Mouse (Mus musculus) forebrain, embryonic 15.5 days (tissue): ENCODE data around the gene Wdr49. TPM values are rescaled to one million over a fixed set of nuclear protein-coding genes. Genes with fewer than 3 reads are reported as not detected.
A peak's percentile ranks its signal among the peaks of the same experiment; 100 is the strongest.

Experiments
- ATAC-seq: fragments of 200-750 bp; cut with Nextera tagmentation; replicated peaks from 2 replicates; pipeline ENCODE4 v1.8.0; 2017; ENCODE audit warnings: mild to moderate bottlenecking, moderate TSS enrichment, moderate library complexity
- H3K27ac ChIP-seq: fragments of 300-500 bp; sonication (generic); replicated peaks from 2 replicates; pipeline ENCODE4 v1.5.1; 2015; ENCODE audit warnings: mild to moderate bottlenecking, inconsistent platforms
- H3K27me3 ChIP-seq: fragments of 300-500 bp; sonication (generic); 2 replicates; pipeline ENCODE4 v1.6.1; 2015; ENCODE audit warnings: inconsistent platforms
- H3K36me3 ChIP-seq: fragments of 300-500 bp; sonication (generic); 2 replicates; pipeline ENCODE4 v1.6.1; 2015; ENCODE audit warnings: mild to moderate bottlenecking, inconsistent platforms
- H3K4me1 ChIP-seq: fragments of 300-500 bp; sonication (generic); 2 replicates; pipeline ENCODE4 v1.6.1; 2015; ENCODE audit warnings: inconsistent platforms
- H3K4me2 ChIP-seq: fragments of 300-500 bp; sonication (generic); replicated peaks from 2 replicates; pipeline ENCODE4 v1.6.1; 2015; ENCODE audit warnings: mild to moderate bottlenecking, inconsistent platforms
- H3K4me3 ChIP-seq: fragments of 300-500 bp; sonication (generic); 2 replicates; pipeline ENCODE4 v1.5.1; 2015; ENCODE audit warnings: mild to moderate bottlenecking, inconsistent platforms
- H3K9ac ChIP-seq: fragments of 300-500 bp; sonication (generic); replicated peaks from 2 replicates; pipeline ENCODE4 v1.6.1; 2015; ENCODE audit warnings: mild to moderate bottlenecking, inconsistent platforms
- H3K9me3 ChIP-seq: fragments of 300-500 bp; sonication (generic); 2 replicates; pipeline ENCODE4 v1.6.1; 2016; ENCODE audit warnings: inconsistent platforms
- WGBS: fragments of 180-500 bp; shearing (Covaris S2); methylation state at CpG from one replicate; pipeline ENCODE4 v1.1.7; 2015; ENCODE audit warnings: mixed read lengths; 5-methylcytosine and 5-hydroxymethylcytosine counted together
- polyA plus RNA-seq: library from polyadenylated mRNA; unstranded; fragments of >200 nt; fragmentation: Nextera tagmentation; extraction: Ambion mirVana; gene quantifications from 2 replicates; pipeline ENCODE4 v1.2.1, GENCODE M21; 2015

Gene Wdr49
- polyA plus RNA-seq = not detected in 2 replicates

DNA sequence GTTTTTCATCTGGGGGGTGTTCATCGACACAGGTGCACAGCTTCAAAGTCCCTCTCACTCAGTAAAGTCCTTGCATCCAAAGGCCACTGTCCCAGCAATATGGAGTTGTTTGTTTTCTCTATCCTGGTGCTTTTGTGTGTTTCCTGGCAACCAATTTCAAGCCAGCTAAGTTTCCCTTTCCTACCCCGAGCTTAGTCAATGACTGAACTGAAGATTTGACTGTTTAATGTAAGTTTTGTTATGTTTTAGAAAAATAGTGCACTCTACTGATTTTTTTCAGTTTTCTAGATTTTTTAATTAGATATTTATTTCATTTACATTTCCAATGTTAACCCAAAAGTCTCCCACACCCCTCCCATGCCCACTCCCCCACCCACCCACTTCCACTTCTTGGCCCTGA, at the start of gene Wdr49:
TSS of gene Wdr49 (minus strand) at position 101 of the 400 bp plus-strand sequence.
- Histone ChIP-seq H3K27ac (no peak within 1 kb of the TSS), H3K9me3 (no peaks in the 10 kb centered on the region), H3K4me2 (no peak within 1 kb of the TSS), H3K4me1 (no peaks in the 10 kb centered on the region), H3K9ac (no peak within 1 kb of the TSS), H3K36me3 (no peaks in the 10 kb centered on the region), H3K27me3 (no peaks in the 10 kb centered on the region), H3K4me3 (no peak within 1 kb of the TSS)
- no peak for ATAC-seq
- WGBS = 31% methylated on average over 2 of the region's 2 CpGs

DNA sequence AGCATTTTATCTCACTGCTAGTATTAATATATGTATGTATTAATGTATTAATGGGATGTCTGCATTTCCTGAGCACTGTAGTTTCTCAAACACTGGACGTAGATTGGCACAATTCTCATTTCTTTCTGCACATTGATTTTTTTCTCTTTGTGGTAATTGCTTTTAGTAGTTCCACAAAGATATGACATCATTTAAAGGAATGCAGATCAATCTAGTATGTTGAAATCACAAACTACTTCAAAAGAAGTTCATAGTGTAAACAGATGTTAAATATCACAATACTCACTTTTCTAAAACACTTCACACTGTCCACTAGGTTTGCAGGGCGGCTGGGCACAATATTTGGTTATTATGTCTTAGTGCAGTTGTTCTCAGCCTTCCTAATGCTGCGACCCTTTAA, 49.1 kb upstream of the Wdr49 start:
- Histone ChIP-seq H3K36me3 (peaks cover 14% of the 10 kb centered on the region; the same call in 1 of the 2 replicates), H3K4me2 (no peak overlapping the region), H3K4me3 (no peak overlapping the region), H3K4me1 (no peaks in the 10 kb centered on the region), H3K9me3 (no peaks in the 10 kb centered on the region), H3K9ac (no peak overlapping the region), H3K27ac (no peak overlapping the region), H3K27me3 (no peaks in the 10 kb centered on the region)
- ATAC-seq = no peak
- WGBS = 87% methylated on average over 3 of the region's 3 CpGs

DNA sequence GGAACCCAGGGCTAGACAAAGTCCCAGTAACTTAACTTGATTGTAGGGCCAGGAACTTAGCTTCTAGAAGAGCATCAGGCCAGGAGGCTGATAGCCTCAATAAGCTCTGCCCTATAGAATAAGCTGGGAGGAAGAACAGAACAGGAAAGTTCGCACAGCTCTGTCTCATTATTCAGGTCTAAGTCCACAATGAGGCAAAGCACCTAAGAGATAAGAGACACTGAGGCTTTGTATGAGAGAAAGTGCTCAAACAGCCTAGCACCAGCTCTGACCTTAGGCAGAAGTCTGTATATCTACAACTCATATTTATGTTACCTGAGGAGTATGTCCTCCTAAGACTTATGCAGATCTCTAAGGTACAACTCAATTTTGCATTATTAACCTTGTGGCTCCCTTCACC, 40.6 kb upstream of the Wdr49 start:
- ATAC-seq = no peak
- Histone ChIP-seq H3K4me1 (0 out of 2 replicates have a peak, but pooled peaks cover 6% of the 10 kb centered on the region), H3K27me3 (no peaks in the 10 kb centered on the region), H3K4me2 (no peak overlapping the region), H3K9ac (no peak overlapping the region), H3K4me3 (no peak overlapping the region), H3K27ac (no peak overlapping the region), H3K36me3 (peaks cover 23% of the 10 kb centered on the region), H3K9me3 (no peaks in the 10 kb centered on the region)
- 93% methylated on average over 1 of the region's 1 CpGs for WGBS

DNA sequence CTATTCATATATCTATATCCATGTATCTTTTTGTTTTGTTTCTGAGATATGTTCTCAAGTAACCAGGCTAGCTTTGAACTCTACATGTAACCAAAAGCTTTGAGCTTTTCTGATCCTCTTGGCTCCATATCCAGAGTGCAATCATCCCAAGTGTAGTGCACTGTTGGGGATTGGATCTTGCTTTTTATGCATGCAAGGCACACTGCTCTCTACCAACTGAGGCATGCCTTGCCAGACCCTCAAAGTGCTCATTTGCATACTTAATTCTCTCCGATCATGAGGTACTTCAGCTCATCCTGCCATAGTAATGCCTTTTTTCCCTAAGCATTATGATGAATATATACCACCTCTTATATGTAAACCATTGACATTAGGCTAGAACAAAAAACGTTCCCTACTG, 39.4 kb upstream of the Wdr49 start:
- H3K27me3 ChIP-seq = no peaks in the 10 kb centered on the region
- no peak for ATAC-seq
- no peaks in the 10 kb centered on the region for H3K9me3 ChIP-seq
- no peak overlapping the region for H3K9ac ChIP-seq
- H3K4me2 ChIP-seq = no peak overlapping the region
- WGBS = 53% methylated on average over 2 of the region's 2 CpGs
- H3K27ac ChIP-seq = no peak overlapping the region
- peaks cover 15% of the 10 kb centered on the region for H3K36me3 ChIP-seq
- H3K4me3 ChIP-seq = no peak overlapping the region
- H3K4me1 ChIP-seq = 0 out of 2 replicates have a peak, but pooled peaks cover 6% of the 10 kb centered on the region

DNA sequence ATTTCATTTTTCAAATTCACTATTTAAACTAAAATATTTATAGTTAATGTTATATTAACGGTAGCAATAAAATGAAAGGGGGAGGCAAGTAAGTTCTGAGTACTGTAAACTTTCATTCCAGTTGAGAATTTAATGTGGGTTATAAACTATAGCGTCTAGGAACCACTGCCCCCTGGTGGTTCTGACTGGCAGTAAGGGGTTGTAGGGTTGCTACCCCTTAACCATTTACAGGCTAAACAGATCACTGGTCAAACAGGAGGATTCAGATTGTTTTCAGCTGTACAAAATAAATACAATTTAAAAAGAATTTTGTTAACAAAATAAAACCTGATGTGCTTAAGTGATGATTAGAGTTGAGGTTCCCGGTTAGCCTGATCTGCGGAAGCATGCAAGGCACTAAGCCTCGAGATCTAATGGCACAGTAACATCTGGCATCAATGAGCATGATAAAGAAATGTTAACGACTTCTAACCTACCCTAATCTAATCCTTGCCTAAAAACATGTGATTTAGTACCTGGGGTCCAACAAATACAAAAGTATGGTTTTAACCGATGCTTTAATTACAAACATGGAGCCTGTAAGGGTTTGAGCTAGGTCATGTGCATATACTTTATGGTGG, 35.8 kb upstream of the Wdr49 start:
- ATAC-seq = no peak
- no peaks in the 10 kb centered on the region for H3K9me3 ChIP-seq
- H3K4me3 ChIP-seq = no peak overlapping the region
- no peak overlapping the region for H3K9ac ChIP-seq
- 78% methylated on average over 7 of the region's 7 CpGs for WGBS
- no peak overlapping the region for H3K4me2 ChIP-seq
- no peak overlapping the region for H3K27ac ChIP-seq
- H3K4me1 ChIP-seq = 0 out of 2 replicates have a peak, but pooled peaks cover 6% of the 10 kb centered on the region
- peaks cover 19% of the 10 kb centered on the region for H3K36me3 ChIP-seq
- H3K27me3 ChIP-seq = no peaks in the 10 kb centered on the region

DNA sequence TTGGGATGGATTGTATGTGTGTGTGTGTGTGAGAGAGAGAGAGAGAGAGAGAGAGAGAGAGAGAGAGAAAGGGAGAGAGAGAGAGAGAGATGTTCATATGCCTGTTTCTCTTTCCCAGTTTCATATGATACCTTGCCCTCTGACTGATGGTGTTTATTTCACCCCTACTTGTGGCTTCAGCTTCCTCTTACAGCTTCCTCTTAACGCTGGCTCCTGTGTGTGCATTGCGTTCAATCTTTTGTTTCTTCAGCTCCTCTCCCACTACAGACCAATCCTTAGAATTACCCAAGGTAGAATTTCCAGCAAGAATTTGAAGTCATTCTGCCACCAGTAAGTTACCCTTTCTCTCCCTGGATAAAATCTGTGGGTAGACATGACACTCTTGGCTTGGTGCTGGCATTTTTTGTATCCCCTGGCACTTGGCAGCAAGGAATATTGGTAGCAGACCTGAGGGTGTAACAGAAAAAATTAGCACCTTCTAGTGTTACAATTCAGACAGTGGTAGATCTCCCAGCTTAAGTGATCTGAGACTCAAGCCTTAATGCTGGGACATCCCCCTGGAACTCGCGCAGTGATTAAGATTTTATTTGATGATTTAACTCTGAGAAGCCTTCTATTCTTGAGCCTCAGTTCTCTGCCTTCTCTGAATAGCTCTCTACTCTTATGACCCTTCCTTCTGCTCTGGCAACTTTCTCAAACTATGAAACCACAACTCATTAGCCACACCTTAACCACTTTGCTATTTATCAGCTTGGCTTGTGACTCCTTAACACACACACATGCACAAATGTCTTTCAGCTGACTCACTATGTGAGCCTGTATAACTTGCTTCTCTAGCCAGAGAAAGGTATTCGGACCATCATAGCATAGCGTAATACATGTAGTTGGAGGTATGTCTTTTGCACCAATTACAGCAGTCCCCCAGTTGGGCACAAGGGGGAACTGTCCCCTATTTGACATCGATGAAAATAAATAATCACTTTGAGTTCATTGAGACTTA, 17.3 kb upstream of the Wdr49 start:
- 89% methylated on average over 7 of the region's 7 CpGs for WGBS
- H3K4me3 ChIP-seq = no peak overlapping the region

DNA sequence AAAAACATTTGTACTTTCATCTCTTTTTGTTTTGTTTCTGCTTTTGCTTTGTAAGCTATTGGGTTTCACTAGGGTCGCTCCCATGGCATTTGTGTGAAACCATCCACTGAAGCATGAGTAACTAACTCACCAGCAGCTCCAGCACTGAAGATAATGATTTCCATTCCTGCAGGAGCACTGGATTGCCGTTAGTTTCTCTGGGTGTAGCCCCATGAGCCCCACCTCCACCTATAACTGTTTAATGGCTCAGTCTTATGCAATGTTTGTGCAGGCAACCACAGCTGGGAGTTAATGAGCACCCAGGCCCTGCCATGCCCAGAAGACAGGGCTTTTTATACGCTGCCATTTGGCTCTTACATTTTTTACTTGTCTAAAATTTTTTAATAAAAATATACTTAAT, 11.0 kb upstream of the Wdr49 start:
- H3K27me3 ChIP-seq = no peaks in the 10 kb centered on the region
- 46% methylated on average over 3 of the region's 3 CpGs for WGBS
- no peaks in the 10 kb centered on the region for H3K9me3 ChIP-seq
- ATAC-seq = no peak
- H3K4me1 ChIP-seq = no peaks in the 10 kb centered on the region
- no peak overlapping the region for H3K4me3 ChIP-seq
- no peaks in the 10 kb centered on the region for H3K36me3 ChIP-seq
- no peak overlapping the region for H3K27ac ChIP-seq
- no peak overlapping the region for H3K9ac ChIP-seq
- H3K4me2 ChIP-seq = no peak overlapping the region

More for the DNA sequence above, 17.3 kb upstream of the Wdr49 start:
- Histone ChIP-seq H3K27me3 (no peaks in the 10 kb centered on the region), H3K4me1 (no peaks in the 10 kb centered on the region), H3K27ac (no peak overlapping the region), H3K36me3 (no peaks in the 10 kb centered on the region), H3K9ac (no peak overlapping the region), H3K4me2 (no peak overlapping the region), H3K9me3 (no peaks in the 10 kb centered on the region)
- ATAC-seq = no peak

DNA sequence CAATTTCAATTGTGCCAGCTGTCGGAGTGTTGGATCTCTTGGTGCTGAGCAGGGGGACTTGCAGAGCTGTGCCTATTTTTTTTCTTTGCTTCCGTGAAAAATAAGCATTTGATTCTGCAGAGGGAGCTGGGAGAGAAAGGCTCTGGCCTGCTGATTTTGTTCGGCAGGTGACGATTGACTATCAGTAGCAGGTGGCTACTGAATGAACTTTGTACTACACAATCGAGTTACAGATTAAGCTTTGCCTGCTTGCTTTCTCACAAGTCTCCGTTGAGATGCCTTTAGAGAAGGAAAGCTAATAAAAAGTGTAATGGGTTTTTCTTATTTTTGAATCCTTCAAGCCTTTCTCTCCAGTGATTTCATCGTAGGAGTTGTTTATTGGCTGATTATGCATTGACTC, 6.8 kb downstream of the Wdr49 start:
- Histone ChIP-seq H3K4me2 (no peak overlapping the region), H3K4me1 (no peaks in the 10 kb centered on the region), H3K27ac (no peak overlapping the region), H3K36me3 (no peaks in the 10 kb centered on the region), H3K27me3 (no peaks in the 10 kb centered on the region), H3K9me3 (no peaks in the 10 kb centered on the region), H3K4me3 (no peak overlapping the region), H3K9ac (no peak overlapping the region)
- ATAC-seq = no peak
- WGBS = 71% methylated on average over 7 of the region's 7 CpGs

DNA sequence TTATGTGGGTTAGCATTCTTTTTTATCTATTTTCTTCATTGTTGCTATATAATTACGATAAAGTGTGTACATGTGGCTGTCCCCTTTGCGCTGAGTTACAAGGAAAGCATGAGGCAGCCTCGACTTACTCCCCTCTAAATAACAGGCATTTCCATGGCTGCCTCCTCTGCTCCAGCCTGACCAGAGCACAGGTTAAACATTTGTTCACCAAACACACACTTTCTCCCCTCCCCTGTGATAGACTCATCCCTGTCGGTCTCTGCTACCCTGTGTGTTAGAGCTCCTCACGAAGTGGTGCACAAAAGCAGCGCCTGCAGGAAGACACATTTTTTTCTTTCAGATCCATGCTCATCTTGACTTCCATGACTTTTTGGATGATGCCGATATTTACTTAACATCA, 7.3 kb downstream of the Wdr49 start:
- no peak for ATAC-seq
- Histone ChIP-seq H3K36me3 (no peaks in the 10 kb centered on the region), H3K4me3 (no peak overlapping the region), H3K27me3 (no peaks in the 10 kb centered on the region), H3K4me2 (no peak overlapping the region), H3K9ac (no peak overlapping the region), H3K4me1 (no peaks in the 10 kb centered on the region), H3K27ac (no peak overlapping the region), H3K9me3 (no peaks in the 10 kb centered on the region)
- WGBS = 86% methylated on average over 7 of the region's 7 CpGs

DNA sequence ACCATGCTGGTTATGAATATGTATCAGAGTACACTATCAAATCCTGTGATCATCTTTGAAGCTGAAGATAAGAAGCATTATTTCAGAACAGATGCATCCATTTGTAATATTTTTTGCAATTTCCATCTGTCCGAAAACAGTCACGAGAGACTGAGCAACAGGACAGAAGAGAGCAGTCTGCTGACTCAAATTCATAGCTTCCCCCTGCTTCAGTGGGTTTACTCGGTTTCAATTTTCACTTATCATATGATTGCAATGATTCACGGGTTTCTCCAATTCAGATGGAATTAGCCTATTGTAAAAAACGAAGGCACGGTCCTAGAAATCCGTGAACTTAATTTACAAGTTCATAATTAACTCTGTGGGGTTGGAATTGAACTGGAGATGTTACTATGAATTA, 13.8 kb downstream of the Wdr49 start:
- no peak for ATAC-seq
- Histone ChIP-seq H3K4me3 (no peak overlapping the region), H3K27ac (no peak overlapping the region), H3K9ac (no peak overlapping the region), H3K4me2 (no peak overlapping the region), H3K36me3 (no peaks in the 10 kb centered on the region), H3K27me3 (no peaks in the 10 kb centered on the region), H3K4me1 (no peaks in the 10 kb centered on the region), H3K9me3 (no peaks in the 10 kb centered on the region)
- WGBS = 84% methylated on average over 7 of the region's 7 CpGs

DNA sequence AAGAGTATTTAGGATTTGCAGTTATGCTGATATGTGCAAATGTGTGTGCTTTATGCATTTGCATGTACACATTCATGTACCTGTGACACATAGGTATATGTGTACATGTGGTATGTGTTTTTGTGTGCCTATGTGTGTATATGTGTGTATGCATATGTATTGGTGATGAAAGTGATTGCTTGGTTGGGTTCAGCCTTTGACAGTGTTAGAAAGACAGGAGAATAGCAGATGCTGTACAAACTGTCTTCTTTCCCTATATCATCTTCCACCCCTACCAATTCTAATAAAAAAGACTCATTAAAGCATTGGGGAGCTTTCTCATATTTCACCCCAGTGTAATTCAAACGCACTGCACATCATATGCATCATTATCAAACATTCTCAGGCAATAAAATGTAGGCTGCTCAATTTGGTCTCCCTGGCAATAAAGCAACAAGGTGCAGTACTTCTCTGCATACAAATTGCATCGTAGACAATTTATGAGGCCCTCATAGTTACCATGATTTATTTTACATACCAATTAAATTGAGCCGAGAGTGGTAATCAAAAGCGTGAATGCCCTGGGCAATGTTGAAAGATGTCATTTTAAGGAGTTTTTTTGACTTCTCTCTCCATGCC, 51.3 kb downstream of the Wdr49 start:
- 61% methylated on average over 4 of the region's 4 CpGs for WGBS
- no peak overlapping the region for H3K27ac ChIP-seq
- H3K9ac ChIP-seq = no peak overlapping the region
- H3K9me3 ChIP-seq = no peaks in the 10 kb centered on the region
- H3K36me3 ChIP-seq = no peaks in the 10 kb centered on the region
- no peaks in the 10 kb centered on the region for H3K27me3 ChIP-seq
- no peak for ATAC-seq
- H3K4me2 ChIP-seq = no peak overlapping the region
- no peak overlapping the region for H3K4me3 ChIP-seq
- H3K4me1 ChIP-seq = no peaks in the 10 kb centered on the region

DNA sequence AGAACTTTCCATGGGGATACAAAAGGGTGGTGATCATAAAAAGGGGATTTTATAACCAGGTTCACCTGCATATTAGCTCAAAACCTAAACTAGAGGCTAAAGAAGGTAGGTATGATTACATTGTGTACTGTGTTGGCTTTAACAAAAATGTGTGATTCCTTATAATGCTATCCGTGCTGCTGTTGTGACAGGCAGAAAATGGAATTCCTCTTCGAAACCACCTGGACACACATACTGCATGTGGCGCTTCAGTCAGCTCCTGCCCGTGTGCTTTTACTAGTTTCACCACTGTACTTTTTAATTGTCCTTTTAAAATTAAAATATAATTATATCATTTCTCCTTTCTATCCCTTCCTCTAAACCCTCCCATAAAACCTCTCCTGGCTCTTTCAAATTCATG, 86.0 kb downstream of the Wdr49 start:
- peaks cover 13% of the 10 kb centered on the region for H3K4me1 ChIP-seq
- 0 out of 2 replicates have a peak overlapping the region, but pooled peaks have one; percentile 11 for H3K27ac ChIP-seq
- H3K9me3 ChIP-seq = no peaks in the 10 kb centered on the region
- no peaks in the 10 kb centered on the region for H3K27me3 ChIP-seq
- no peak overlapping the region for H3K4me3 ChIP-seq
- ATAC-seq = peak; percentile 33
- WGBS = 59% methylated on average over 4 of the region's 4 CpGs
- H3K4me2 ChIP-seq = no peak overlapping the region
- H3K9ac ChIP-seq = no peak overlapping the region
- no peaks in the 10 kb centered on the region for H3K36me3 ChIP-seq
